Mouse (Mus musculus): ENCODE results near the gene Frmpd1. TPM values are rescaled to one million over a fixed set of nuclear protein-coding genes. Genes with fewer than 3 reads are reported as not detected.

Gene Frmpd1
- total and polyA plus RNA-seq, 3 experiments: 9.2 to 23.2 (median 20.8) TPM

DNA sequence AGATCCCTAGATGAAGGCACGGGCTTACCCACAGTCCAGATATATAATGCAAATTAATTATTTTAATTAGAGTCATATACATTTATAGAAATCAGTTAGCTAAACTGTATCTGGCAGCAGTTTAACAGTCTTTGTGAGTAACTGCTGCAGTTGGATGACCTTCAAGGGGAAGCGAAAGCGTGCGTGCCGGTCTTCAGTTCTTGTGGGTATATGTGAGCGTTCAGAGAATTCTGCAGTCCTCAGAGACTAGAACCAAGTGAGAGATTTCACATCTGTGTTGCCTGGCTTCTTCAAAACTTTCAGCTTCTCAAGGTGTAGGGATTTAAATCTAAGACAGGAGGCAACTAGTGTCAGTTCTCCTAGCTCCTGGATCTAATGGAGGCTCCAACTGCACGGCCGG is 35.3 kb downstream of the Frmpd1 start:
- no peak for ATAC-seq (ENCODE audit: extremely low read depth, insufficient number of reproducible peaks, low FRiP score, poor library complexity, severe bottlenecking)
- H3K36me3 ChIP-seq (replicated peaks): no peaks in the 10 kb centered on the region
- no peak for DNase-seq (ENCODE audit: low spot score)
- H3K4me3 ChIP-seq (ENCODE audit: low read depth, low read length): no peak overlapping the region
- peaks cover 5% of the 10 kb centered on the region; the same call in 1 of the 2 replicates for H3K27me3 ChIP-seq (ENCODE audit: insufficient read depth, low read length)
- no peak for TF ChIP-seq TAL1 (conservative IDR thresholded peaks at IDR 0.05; ENCODE audit: low read depth, low read length)
- TF ChIP-seq CTCF (IDR thresholded peaks at IDR 0.05; ENCODE audit: low read depth, low read length): no peak
- TF ChIP-seq POLR2AphosphoS5 (IDR thresholded peaks at IDR 0.05; ENCODE audit: insufficient replicate concordance, low read depth, low read length): no peak
- TF ChIP-seq GATA2 (IDR thresholded peaks at IDR 0.05; ENCODE audit: borderline replicate concordance, low read depth, low read length): no peak
- TF ChIP-seq GATA1 (IDR thresholded peaks at IDR 0.05; ENCODE audit: borderline replicate concordance, low read length): no peak
- no peaks in the 10 kb centered on the region for H3K9me3 ChIP-seq (replicated peaks)
- no peaks in the 10 kb centered on the region for H3K4me1 ChIP-seq (ENCODE audit: insufficient read depth, low read depth, low read length)

DNA sequence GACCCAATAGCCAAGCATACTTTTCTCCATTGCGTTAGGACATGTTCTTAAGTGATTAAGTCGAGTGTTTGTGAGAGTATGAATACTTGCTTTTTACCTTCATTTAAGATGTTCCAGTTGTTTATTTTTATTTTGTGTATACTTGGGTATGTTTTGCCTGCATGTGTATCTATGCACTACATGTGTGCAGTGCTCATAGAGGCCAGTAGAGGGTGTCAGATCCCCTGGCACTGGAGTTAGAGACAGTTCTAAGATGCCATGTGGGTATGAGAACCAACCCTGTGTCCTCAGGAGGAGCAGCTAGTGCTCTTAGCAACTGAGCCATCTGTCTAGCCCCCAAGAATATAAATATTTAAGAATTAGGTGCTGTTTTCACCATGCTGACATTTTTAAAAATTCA is 37.7 kb downstream of the Frmpd1 start:
- H3K9me3 ChIP-seq (replicated peaks): peaks cover 7% of the 10 kb centered on the region
- DNase-seq (ENCODE audit: low spot score): no peak
- H3K4me1 ChIP-seq (ENCODE audit: insufficient read depth, low read depth, low read length): no peaks in the 10 kb centered on the region
- no peak for ATAC-seq (ENCODE audit: extremely low read depth, insufficient number of reproducible peaks, low FRiP score, poor library complexity, severe bottlenecking)
- TF ChIP-seq TAL1 (conservative IDR thresholded peaks at IDR 0.05; ENCODE audit: low read depth, low read length): no peak
- TF ChIP-seq CTCF (IDR thresholded peaks at IDR 0.05; ENCODE audit: low read depth, low read length): peak; percentile 18; the same call in 1 of the 2 replicates
- H3K4me3 ChIP-seq (ENCODE audit: low read depth, low read length): no peak overlapping the region
- peaks cover 5% of the 10 kb centered on the region for H3K27me3 ChIP-seq (ENCODE audit: insufficient read depth, low read length)
- no peaks in the 10 kb centered on the region for H3K36me3 ChIP-seq (replicated peaks)

- TF ChIP-seq GATA2 (IDR thresholded peaks at IDR 0.05; ENCODE audit: borderline replicate concordance, low read depth, low read length): no peak
- no peak for TF ChIP-seq TAL1 (conservative IDR thresholded peaks at IDR 0.05; ENCODE audit: low read depth, low read length)
- no peak for TF ChIP-seq CTCF (IDR thresholded peaks at IDR 0.05; ENCODE audit: low read depth, low read length)
- no peak for TF ChIP-seq POLR2AphosphoS5 (IDR thresholded peaks at IDR 0.05; ENCODE audit: insufficient replicate concordance, low read depth, low read length)
- no peak for TF ChIP-seq GATA1 (IDR thresholded peaks at IDR 0.05; ENCODE audit: borderline replicate concordance, low read length)
- ATAC-seq (ENCODE audit: extremely low read depth, insufficient number of reproducible peaks, low FRiP score, poor library complexity, severe bottlenecking) (no peak), DNase-seq (ENCODE audit: low spot score) (no peak)
- Histone ChIP-seq H3K27me3 (ENCODE audit: insufficient read depth, low read length) (peaks cover 8% of the 10 kb centered on the region; the same call in 1 of the 2 replicates), H3K9me3 (replicated peaks) (peaks cover 7% of the 10 kb centered on the region), H3K4me3 (ENCODE audit: low read depth, low read length) (no peak overlapping the region), H3K36me3 (replicated peaks) (no peaks in the 10 kb centered on the region), H3K4me1 (ENCODE audit: insufficient read depth, low read depth, low read length) (no peaks in the 10 kb centered on the region)
Measured at GRCm38 (mm10) chr4:45230263-45230662, 45.6 kb downstream of the Frmpd1 start.

DNA sequence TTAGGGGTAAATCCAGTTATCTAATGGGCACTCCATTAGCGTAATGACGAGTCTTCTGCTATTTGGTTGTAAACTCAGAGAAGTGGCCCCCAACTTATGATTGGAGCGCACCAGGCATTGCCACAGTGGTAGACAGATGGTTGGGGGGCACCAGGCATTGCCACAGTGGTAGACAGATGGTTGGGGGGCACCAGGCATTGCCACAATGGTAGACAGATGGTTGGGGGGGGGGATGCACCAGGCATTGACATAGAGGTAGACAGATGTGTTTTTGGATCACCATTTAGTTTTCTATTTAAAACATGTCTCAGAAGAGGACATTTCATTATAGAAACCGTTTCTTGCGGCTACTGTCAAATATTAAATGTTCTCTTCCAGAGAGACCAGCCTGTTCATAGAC is 53.6 kb downstream of the Frmpd1 start:
- TF ChIP-seq TAL1 (conservative IDR thresholded peaks at IDR 0.05; ENCODE audit: low read depth, low read length): no peak
- no peak for TF ChIP-seq GATA1 (IDR thresholded peaks at IDR 0.05; ENCODE audit: borderline replicate concordance, low read length)
- TF ChIP-seq GATA2 (IDR thresholded peaks at IDR 0.05; ENCODE audit: borderline replicate concordance, low read depth, low read length): no peak
- TF ChIP-seq CTCF (IDR thresholded peaks at IDR 0.05; ENCODE audit: low read depth, low read length): no peak
- no peak for TF ChIP-seq POLR2AphosphoS5 (IDR thresholded peaks at IDR 0.05; ENCODE audit: insufficient replicate concordance, low read depth, low read length)
- peaks cover 3% of the 10 kb centered on the region; the same call in 1 of the 2 replicates for H3K27me3 ChIP-seq (ENCODE audit: insufficient read depth, low read length)
- H3K9me3 ChIP-seq (replicated peaks): no peaks in the 10 kb centered on the region
- no peak overlapping the region for H3K4me3 ChIP-seq (ENCODE audit: low read depth, low read length)
- H3K4me1 ChIP-seq (ENCODE audit: insufficient read depth, low read depth, low read length): peaks cover 23% of the 10 kb centered on the region
- DNase-seq (ENCODE audit: low spot score) (no peak), ATAC-seq (ENCODE audit: extremely low read depth, insufficient number of reproducible peaks, low FRiP score, poor library complexity, severe bottlenecking) (no peak)
- H3K36me3 ChIP-seq (replicated peaks): no peaks in the 10 kb centered on the region

- ATAC-seq (ENCODE audit: extremely low read depth, insufficient number of reproducible peaks, low FRiP score, poor library complexity, severe bottlenecking): no peak
- DNase-seq (ENCODE audit: low spot score): no peak
- Histone ChIP-seq H3K4me3 (ENCODE audit: low read depth, low read length) (no peak overlapping the region), H3K36me3 (replicated peaks) (no peaks in the 10 kb centered on the region), H3K9me3 (replicated peaks) (no peaks in the 10 kb centered on the region), H3K4me1 (ENCODE audit: insufficient read depth, low read depth, low read length) (peaks cover 36% of the 10 kb centered on the region), H3K27me3 (ENCODE audit: insufficient read depth, low read length) (no peaks in the 10 kb centered on the region)
- no peak for TF ChIP-seq CTCF (IDR thresholded peaks at IDR 0.05; ENCODE audit: low read depth, low read length)
- no peak for TF ChIP-seq GATA1 (IDR thresholded peaks at IDR 0.05; ENCODE audit: borderline replicate concordance, low read length)
- no peak for TF ChIP-seq POLR2AphosphoS5 (IDR thresholded peaks at IDR 0.05; ENCODE audit: insufficient replicate concordance, low read depth, low read length)
- TF ChIP-seq TAL1 (conservative IDR thresholded peaks at IDR 0.05; ENCODE audit: low read depth, low read length): no peak
- TF ChIP-seq GATA2 (IDR thresholded peaks at IDR 0.05; ENCODE audit: borderline replicate concordance, low read depth, low read length): no peak
Measured at GRCm38 (mm10) chr4:45241330-45241729, 56.7 kb downstream of the Frmpd1 start.

DNA sequence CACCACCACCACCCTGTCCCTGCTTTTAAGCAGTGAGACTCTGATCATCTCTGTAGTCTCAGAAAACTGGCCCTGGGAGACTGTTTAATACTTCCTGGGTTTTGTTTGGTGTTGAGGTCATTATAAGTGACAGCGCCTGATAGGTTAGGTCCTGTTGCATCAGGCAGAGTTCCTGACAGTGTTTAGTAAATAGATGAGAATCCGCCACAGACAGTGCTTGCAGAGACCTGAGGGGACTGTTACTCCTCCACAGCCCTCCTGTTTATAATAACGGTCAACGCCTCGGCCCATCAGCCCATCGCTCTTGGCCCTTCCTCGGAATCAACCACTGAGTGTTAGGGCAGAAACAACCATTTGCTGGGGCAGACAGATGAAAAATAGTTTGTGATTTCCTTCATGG is 57.5 kb downstream of the Frmpd1 start:
- DNase-seq (ENCODE audit: low spot score): no peak

More for the DNA sequence above, 57.5 kb downstream of the Frmpd1 start:
- TF ChIP-seq GATA1 (IDR thresholded peaks at IDR 0.05; ENCODE audit: borderline replicate concordance, low read length) (no peak), POLR2AphosphoS5 (IDR thresholded peaks at IDR 0.05; ENCODE audit: insufficient replicate concordance, low read depth, low read length) (no peak), GATA2 (IDR thresholded peaks at IDR 0.05; ENCODE audit: borderline replicate concordance, low read depth, low read length) (no peak), CTCF (IDR thresholded peaks at IDR 0.05; ENCODE audit: low read depth, low read length) (no peak)
- no peak overlapping the region; the same call in 1 of the 2 replicates for H3K4me3 ChIP-seq (ENCODE audit: low read depth, low read length)
- no peaks in the 10 kb centered on the region for H3K9me3 ChIP-seq (replicated peaks)
- no peaks in the 10 kb centered on the region for H3K36me3 ChIP-seq (replicated peaks)
- H3K4me1 ChIP-seq (ENCODE audit: insufficient read depth, low read depth, low read length): peaks cover 41% of the 10 kb centered on the region
- ATAC-seq (ENCODE audit: extremely low read depth, insufficient number of reproducible peaks, low FRiP score, poor library complexity, severe bottlenecking): no peak
- no peaks in the 10 kb centered on the region for H3K27me3 ChIP-seq (ENCODE audit: insufficient read depth, low read length)
